ENCODE assay signal across 9 mouse cellular contexts in the genomic region with DNA sequence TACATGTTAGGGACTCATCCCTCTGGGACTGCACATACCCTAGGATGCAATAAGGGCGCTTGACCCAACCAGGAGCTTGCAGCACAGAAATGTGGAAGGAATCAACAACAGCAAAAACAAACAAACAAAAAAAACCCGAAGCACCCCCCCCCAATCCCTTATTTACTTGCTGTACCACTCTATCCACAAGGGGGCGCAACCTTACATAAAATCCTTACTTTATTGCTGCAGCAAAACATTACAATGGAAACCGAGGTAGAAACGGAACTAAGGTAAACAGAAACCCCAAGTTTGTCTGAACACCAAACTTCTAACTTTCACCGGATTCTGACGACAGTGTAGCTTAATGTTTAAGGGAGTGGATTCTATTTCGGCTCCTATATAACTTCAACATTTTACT.
DNase-seq lines count a peak whose midpoint lies in the region; ATAC-seq and TF ChIP-seq lines count a peak whose summit lies in the region.
"Had no signal": no experiment of that assay in that cellular context is flagged by ENCODE, and none has a peak within 500 bp of the region (broad histone marks: within the 10 kb centered on the region; RNA-seq: fewer than 3 reads in every experiment).

No protein-coding gene starts in this region.

- H3K4me1 ChIP-seq in heart, adult 2 months (ENCODE audit: control insufficient read depth, insufficient read depth, low read length) = no peaks in the 10 kb centered on the region
- no peaks in the 10 kb centered on the region for H3K4me1 ChIP-seq in midbrain, embryonic 14.5 days (ENCODE audit: control insufficient read depth, insufficient read depth, low read length)
- H3K4me1 ChIP-seq in midbrain, embryonic 10.5 days = no peaks in the 10 kb centered on the region

- no peaks in the 10 kb centered on the region for H3K27me3 ChIP-seq in heart, adult 2 months (ENCODE audit: control insufficient read depth, insufficient read depth, low read length)
- no peaks in the 10 kb centered on the region for H3K27me3 ChIP-seq in midbrain, embryonic 14.5 days (ENCODE audit: control insufficient read depth, insufficient read depth, low read length)
- H3K27me3 ChIP-seq in midbrain, embryonic 10.5 days (ENCODE audit: low read depth, poor library complexity, severe bottlenecking) = no peaks in the 10 kb centered on the region

- intact Hi-C loops in heart, adult 2 months (cut with DNase I) = no loop called here
- intact Hi-C loops in heart, postnatal 25 days (cut with DNase I) = loop anchor here (5.0 to 10.0 kb wide), 2 partner anchors 1125 to 1168 kb away; no protein-coding TSS in a partner anchor

- peak in 1 of 2 experiments; percentile 17 for DNase-seq in heart, adult 2 months
- DNase-seq in heart, postnatal 25 days (ENCODE audit: low spot score) = no peak
- DNase-seq in midbrain, embryonic 14.5 days = peak; percentile 66
- no peak for DNase-seq in midbrain, embryonic 10.5 days (ENCODE audit: low spot score)
- peak; percentile 26 for DNase-seq in R1 (ENCODE audit: low read depth, low spot score)
- DNase-seq in forelimb bud, embryonic 11.5 days (ENCODE audit: low read depth, low spot score) = peak; percentile 35
- peak; percentile 0 for DNase-seq in lung, postnatal 25 days (ENCODE audit: low spot score)
- DNase-seq in T-cell, adult 2 months (ENCODE audit: low spot score) = no peak

- no peak for ATAC-seq in midbrain, embryonic 14.5 days (ENCODE audit: low FRiP score, low TSS enrichment)

- H3K79me2 ChIP-seq in heart, adult 2 months (replicated peaks; ENCODE audit: control insufficient read depth, insufficient read depth, low read length) = no peaks in the 10 kb centered on the region

- no peak overlapping the region for H3K4me2 ChIP-seq in midbrain, embryonic 14.5 days (ENCODE audit: low read length)

- peak; percentile 70 for TF ChIP-seq CTCF in heart, adult 2 months (IDR thresholded peaks at IDR 0.05)

- H3K27ac ChIP-seq in heart, adult 2 months = no peak overlapping the region
- no peak overlapping the region for H3K27ac ChIP-seq in midbrain, embryonic 14.5 days (replicated peaks; ENCODE audit: low read depth, low read length)
- H3K27ac ChIP-seq in midbrain, embryonic 10.5 days (replicated peaks) = no peak overlapping the region

- H3K4me3 ChIP-seq in heart, adult 2 months = no peak overlapping the region
- H3K4me3 ChIP-seq in midbrain, embryonic 14.5 days (replicated peaks; ENCODE audit: low read depth, low read length) = no peak overlapping the region
- H3K4me3 ChIP-seq in midbrain, embryonic 10.5 days = no peak overlapping the region
- H3K4me3 ChIP-seq: myocyte had no signal

- H3K9me3 ChIP-seq in midbrain, embryonic 14.5 days (ENCODE audit: control insufficient read depth, low read length) = no peaks in the 10 kb centered on the region
- H3K9me3 ChIP-seq in midbrain, embryonic 10.5 days (replicated peaks) = no peaks in the 10 kb centered on the region

- TF ChIP-seq POLR2A in heart, adult 2 months (IDR thresholded peaks at IDR 0.05; ENCODE audit: insufficient read depth, low read depth, low read length) = no peak

- H3K36me3 ChIP-seq in heart, adult 2 months (ENCODE audit: control insufficient read depth, insufficient read depth, low read length) = no peaks in the 10 kb centered on the region
- H3K36me3 ChIP-seq in midbrain, embryonic 14.5 days (ENCODE audit: control insufficient read depth, insufficient read depth, low read length) = no peaks in the 10 kb centered on the region
- no peaks in the 10 kb centered on the region for H3K36me3 ChIP-seq in midbrain, embryonic 10.5 days

- 22% methylated on average over 8 of the region's 8 CpGs for WGBS in heart, adult 2 months
- WGBS in midbrain, embryonic 14.5 days = 29% methylated on average over 8 of the region's 8 CpGs
- 28% methylated on average over 8 of the region's 8 CpGs for WGBS in midbrain, embryonic 10.5 days

- TF ChIP-seq EP300 in heart, adult 2 months (IDR thresholded peaks at IDR 0.05; ENCODE audit: insufficient read depth, low read depth, low read length) = no peak

- H3K9ac ChIP-seq in heart, adult 2 months (ENCODE audit: low read depth, low read length) = no peak overlapping the region
- no peak overlapping the region for H3K9ac ChIP-seq in midbrain, embryonic 14.5 days (replicated peaks; ENCODE audit: low read length)

Comparison
In these comparisons a context has a peak if more than half of its experiments do, and no peak if none do; other contexts are left out.
1. DNase-seq: peak in midbrain, embryonic 14.5 days (single experiment), R1 (single experiment), forelimb bud, embryonic 11.5 days (single experiment) and lung, postnatal 25 days (single experiment); none in heart, postnatal 25 days (single experiment), midbrain, embryonic 10.5 days (single experiment) and T-cell, adult 2 months (single experiment).